Mouse (Mus musculus): ENCODE measurements at regions not wholly inside any gene's neighbourhood (a gene's known extent, or its start where the extent isn't known, plus 50 kb on each side); places are given as distances from the start of the nearest gene placed in this dataset.
A peak's percentile ranks its signal among the peaks of the same experiment; 100 is the strongest.

DNA sequence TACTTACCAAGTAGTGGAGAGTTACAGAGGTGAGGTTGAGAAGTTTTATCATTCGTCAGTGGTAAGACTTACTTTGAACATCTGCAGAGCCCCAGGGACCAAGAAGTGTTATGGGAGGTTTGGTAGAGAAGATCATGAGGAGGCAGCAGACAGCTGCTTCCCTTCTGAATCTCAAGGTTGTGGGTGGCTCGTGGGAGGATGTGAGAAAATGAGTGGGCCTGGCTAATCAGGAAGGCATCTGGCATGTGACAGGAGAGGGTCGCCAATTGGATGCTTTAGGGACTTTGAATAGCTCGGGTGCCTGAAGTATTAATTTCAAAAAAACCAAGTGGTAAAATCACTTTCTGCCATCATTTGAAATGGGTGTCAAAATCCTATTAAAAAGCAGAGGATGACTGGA, 258.9 kb downstream of the Sqor start:
- peak; percentile 70 for DNase-seq (ENCODE audit: low read depth, low spot score)

DNA sequence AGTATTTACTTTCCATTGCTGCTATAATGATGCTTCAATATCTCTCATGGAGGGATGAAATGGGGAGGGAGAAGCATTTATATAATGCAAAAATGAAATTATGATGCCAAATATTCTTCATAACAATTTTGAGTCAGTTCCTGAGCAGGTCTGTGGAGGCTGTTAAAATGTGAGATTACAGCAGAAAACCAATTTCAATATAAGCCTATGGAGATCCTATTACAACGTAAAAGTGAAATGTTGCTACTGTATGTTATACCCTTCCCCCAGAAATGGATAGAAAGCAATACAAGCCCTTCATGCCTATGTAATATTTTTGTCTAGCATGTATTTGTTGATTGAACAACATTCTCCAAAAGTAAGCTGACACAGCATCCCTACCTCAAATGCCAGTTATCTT, 259.3 kb downstream of the Sqor start:
- DNase-seq (ENCODE audit: low read depth, low spot score), result no peak

DNA sequence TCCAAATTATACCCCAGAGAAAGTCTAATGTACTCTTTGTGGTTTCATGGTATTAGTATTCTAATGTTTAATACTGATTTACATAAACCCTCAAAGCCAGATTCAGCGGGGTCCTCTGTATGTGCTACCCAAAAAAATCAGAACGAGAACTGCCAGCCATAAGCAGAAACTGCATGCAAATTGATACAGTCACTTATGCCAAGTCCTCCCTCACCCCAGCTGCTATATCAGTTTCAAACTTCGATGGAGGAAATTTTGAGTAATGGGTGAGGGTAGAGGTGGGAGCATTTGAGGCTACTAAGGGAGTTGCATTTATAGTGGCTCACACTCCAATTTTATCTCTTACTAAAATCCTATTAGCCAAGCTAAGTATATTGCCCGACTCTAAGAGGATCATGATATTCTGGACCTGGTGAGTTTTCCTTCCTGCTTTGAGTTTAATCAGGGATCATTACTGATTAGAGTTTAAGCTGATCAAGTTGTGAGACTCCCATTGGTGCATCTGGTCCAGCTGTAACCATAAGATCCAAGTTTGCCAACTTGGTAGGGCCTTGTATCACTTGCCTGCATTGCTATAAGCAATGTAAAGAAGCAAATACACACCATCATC, 260.0 kb downstream of the Sqor start:
- peak; percentile 50 for DNase-seq (ENCODE audit: low read depth, low spot score)

DNA sequence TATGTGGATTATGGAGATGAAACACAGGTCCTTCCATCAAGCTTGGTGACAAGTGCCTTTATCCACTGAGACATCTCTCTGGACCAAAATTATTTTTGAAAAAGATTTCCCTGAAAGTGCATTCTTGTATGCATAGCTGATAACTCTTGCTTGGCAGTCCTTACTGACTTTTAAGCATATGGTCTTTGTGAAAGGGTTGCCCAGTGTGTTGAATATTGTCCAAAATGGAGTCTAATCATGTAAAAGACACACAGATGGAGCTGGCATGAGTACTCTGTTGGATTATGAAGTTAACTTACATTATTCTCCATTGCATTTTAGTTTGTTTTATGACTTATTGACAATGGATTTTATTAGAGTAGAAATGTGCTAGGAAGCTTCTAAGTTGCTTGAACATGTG, 282.3 kb downstream of the Sqor start:
- no peak for DNase-seq (ENCODE audit: low read depth, low spot score)

DNA sequence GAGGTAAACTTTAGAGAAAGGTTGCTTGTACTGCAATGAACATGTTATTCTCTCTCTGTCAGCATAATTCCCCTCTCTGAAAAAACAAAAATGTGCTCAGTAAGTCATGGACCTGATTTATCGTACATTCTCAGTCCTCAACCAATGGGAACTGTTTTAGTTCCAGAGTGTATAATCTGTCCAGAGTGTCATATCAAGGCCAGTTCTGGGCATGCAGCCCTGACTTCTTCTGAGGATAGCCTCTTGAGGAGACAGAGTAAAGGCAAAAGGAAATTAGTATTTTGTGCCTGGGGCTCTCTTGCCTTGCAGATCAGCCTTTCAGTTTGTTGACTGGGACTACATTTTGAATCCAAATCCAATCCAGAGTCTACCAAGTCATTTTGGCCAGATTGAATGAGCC, 299.6 kb downstream of the Sqor start:
- DNase-seq (ENCODE audit: low read depth, low spot score), result no peak

DNA sequence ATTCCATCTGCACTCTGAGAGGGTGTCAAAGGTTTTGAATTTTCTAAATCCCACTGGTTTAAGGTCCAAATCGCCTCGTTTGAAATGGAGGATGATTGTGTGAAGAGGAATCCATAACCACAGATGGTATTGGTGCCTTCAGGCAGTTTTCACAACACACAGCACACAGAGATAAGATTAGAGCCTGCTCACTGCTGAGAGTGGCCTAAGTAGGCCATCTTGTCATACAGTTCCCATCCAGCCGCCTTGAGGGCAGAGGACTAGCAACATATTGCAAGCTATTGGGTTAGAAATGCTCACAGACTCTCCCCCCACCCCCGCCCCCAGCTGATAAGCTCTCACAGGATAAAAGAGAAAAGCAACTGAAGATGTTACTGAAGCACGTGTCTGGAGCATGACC, 303.8 kb downstream of the Sqor start:
- DNase-seq (ENCODE audit: low read depth, low spot score), result no peak

DNA sequence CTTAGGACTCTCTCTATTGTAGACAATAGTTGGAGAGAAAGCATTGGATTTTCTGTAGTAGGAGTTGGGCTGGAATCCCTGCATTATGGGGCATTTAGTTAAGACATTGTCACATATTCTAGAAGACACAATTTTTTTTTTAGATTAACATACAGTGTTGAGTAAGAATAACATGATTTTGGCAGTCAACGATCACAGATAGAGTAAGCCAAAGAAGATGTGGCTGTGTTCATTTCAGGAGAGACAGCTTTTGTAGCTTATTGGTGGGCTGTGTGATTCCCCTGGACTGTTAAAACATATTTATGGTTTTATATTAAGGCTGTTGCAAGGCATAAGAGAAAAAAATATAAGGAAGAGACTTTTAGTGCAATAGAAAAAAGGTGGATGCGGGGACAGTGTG, 307.6 kb downstream of the Sqor start:
- peak; percentile 36 for DNase-seq (ENCODE audit: low read depth, low spot score)

DNA sequence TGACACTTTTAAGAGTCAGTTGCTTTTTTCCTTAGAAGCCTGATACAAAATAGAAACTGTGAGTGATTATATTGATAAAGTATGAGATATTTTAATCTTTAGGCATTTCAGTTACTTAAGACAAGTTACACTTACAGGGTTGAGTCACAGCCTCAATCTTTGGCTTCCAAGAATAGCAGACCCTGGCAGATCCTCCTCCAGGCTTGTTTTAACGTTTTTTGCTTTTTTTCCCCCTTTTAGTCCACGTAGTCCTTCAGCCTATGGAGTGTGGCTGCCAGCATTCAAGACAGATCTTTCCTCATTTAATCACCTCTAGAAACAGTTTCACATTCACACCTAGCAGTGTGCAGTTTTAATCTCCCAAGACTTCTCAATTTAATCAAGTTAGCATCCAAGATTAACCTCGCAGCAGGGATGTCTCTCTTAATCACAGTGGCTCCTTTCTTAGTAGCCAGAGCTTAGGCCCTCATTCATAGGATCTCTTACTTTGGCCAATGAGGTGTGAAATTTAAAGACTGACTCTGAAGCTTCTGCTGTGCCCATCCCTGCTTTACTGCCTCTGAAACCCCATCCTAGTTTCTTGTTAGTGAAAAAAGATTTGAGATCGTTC, 308.5 kb downstream of the Sqor start:
- peak; percentile 41 for DNase-seq (ENCODE audit: low read depth, low spot score)

DNA sequence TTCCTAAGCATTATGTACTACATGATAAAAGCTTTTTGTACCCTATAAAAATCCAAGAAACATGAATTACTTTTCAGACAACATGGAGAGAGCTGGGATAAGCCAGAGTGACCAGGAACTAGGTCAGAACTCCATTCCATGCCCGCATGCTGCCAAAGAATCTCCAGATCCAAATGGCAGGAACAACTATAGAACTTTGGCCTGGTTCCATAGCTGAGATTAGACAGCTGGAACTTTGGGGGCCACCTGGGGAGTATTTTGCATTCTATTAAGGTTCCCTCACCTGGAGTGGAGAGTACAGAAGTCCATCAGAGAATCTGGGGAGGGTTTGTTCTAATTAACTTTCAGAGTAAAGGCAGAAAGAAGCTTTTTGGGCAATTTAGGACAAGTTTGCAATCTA, 327.7 kb downstream of the Sqor start:
- DNase-seq (ENCODE audit: low read depth, low spot score), result no peak

DNA sequence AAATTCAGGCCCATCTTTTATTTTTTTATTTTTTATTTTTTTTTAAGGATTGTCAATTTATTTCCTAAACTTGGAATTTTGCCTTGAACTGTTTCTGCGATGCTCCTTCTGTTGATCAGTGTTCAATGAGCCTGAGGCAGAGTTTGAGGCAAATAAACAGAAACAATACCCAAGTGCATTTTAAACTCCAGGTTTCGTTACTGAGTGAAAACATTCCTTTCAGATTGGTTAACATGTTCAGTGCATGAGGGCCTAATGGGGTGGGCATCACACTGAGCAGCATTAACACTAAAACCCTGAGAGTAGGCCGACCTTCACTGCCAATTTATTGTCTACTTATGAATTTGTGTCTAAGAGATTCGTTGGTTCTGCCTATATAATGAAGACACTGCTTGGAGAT, 338.5 kb downstream of the Sqor start:
- no peak for DNase-seq (ENCODE audit: low read depth, low spot score)

DNA sequence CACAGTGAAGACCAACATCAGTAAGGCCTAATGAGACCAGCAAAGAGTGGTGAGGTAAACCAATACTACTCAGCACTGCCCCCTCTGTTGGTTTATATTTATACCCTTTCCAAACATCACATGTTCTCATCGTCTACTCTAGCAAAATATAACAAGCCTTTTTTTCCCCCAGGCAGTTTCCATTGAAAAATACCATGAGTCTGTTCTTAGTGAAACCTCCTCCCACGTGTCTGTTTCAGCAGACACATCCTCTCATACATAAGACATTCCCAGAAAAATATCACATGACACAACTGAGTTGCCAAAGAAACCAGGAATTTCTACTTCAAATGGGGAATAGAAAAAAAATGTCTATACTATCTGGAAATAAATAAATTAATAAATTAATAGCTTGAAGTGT, 366.5 kb downstream of the Sqor start:
- DNase-seq (ENCODE audit: low read depth, low spot score), result no peak

DNA sequence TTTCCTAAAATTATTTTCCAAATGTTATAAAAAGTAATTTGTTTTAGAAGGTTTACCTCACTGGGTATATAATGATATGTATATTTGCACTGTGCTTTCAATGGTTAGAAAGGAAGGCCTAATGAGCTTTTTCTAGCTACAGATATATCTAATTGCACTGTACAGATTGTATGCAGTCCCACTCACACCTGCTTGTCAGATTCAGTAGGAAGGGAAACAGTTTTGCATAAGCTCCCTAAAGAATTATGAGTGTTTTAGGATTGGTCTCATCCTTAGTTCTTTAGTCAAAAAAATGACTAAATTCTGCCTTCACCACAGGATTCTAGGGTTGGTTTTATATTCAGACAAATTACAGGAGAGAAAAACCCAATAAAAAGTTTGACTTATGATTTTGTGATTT, 388.1 kb downstream of the Sqor start:
- peak; percentile 44 for DNase-seq (ENCODE audit: low read depth, low spot score)

DNA sequence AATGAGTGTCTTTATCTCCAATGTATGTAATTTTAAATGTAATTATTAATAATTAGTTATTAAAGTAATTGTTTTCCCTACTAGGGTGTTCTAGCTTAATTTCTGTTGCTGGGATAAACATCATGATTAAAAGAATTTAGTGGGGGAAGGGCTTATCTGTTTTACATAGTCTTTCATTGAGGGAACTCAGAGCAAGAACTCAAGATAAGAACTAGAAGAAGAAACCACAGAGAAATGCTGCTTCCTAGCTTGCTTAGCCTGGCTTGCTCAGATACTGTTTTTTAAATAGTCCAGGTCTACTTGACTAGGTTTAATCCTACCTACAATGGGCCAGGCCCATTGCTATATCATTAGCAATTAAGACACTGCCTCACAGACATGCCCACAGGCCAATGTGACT, 400.3 kb downstream of the Sqor start:
- DNase-seq (ENCODE audit: low read depth, low spot score), result no peak

DNA sequence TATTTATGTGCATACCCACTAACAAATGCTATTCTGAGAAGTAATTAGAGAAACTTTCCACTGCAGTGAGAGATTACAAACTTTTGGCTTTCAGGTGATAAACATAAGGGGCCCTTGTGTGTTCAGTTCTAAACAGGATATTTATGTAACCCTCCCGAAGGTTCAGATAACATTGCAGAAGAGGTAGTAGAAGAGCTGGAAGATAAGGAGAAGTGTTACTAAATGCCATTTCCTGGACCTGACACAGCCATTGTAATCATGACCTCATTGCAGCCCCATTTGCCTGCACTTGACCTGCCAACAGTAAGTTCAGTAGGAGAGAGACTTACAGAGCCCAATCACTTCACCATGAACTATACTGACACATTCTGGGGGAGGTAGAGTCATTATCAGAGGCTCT, 405.6 kb downstream of the Sqor start:
- DNase-seq (ENCODE audit: low read depth, low spot score), result no peak

DNA sequence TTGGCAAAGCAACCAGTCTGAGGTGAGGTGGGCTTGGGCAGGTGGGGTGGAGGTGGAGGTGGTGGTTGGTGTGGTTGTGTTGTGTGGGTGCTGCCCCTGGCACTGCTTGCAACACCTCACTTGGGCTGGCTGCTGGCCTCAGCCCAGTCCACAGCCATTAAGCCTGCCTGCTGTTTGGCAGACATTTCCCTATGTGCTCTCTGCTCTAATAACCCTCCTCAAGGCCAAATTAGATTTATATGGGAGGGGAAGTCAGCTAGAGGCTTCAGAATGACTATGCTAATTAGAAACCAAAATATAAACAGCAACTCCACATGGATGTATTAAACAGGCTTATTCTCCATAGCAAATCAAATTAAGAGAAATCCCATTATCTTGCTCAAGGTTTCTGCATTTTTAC, 417.2 kb downstream of the Sqor start:
- no peak for DNase-seq (ENCODE audit: low read depth, low spot score)

DNA sequence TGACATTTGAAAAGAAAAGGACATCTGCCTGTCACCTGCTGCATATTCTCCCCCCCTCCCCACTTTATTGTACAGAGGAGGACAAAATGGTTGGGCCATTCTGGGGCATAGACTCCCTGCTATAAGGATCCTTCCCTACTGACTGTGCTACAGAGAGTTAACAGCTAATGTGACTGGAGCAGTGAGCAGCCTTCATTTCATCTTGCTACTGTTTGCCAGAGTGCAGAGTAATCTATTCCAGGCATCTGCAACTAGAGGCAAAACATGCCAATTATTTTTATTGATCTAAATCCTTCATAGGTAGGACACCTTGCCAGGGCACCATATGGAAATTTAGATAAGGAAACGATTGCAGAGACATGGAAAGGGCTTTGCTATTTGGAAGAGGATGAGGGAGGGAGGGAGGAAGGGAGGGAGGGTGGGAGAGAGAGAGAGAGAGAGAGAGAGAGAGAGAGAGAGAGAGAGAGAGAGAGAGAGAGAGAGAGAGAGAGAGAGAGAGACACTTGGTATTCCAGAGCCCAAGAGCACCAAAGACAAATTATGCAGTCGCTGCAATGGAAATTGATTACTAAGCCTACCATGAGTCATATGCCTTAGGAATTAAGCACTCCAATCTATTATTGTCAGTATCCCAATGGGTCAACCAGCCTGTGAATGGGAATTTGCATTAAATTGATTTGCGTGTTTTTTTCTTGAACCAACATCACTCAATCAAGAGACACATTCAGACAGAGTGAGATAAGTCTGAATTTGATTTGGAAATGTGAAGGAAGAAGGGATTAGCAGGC, 426.0 kb downstream of the Sqor start:
- no peak for DNase-seq (ENCODE audit: low read depth, low spot score)

DNA sequence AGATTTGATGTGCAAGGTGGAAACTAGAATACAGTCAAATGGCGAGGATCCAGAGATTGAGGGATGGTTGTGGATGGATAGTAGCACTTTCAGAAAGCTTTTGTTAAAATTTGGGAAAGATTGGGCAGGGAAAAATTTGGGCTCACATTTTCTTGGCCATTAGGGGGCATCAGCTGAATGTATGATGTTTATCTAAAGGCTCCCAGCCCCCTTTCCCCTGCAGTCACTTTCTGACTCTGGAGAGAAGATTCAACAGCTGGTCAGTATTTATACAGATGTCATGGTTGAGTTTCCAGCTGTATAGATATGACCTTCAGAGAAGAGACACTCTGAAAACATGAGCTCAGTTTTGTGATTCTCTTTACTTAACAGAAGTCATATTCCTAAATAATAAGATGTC, 429.5 kb downstream of the Sqor start:
- no peak for DNase-seq (ENCODE audit: low read depth, low spot score)

Measured in telencephalon, adult 2 months (tissue).